Mouse (Mus musculus) liver, postnatal 0 days (tissue): ENCODE measurements at regions not wholly inside any gene's neighbourhood (a gene's known extent, or its start where the extent isn't known, plus 50 kb on each side); places are given as distances from the start of the nearest gene placed in this dataset.

Experiments
- ATAC-seq: fragments of 200-750 bp; cut with Nextera tagmentation; 2 replicates; pipeline ENCODE4 v1.8.0; 2017; ENCODE audit warnings: mild to moderate bottlenecking, moderate library complexity
- DNase-seq: peaks from one replicate; pipeline ENCODE4 v3.0.0-alpha.2; 2016
- H3K27ac ChIP-seq: fragments of 300-500 bp; sonication (generic); 2 replicates; pipeline ENCODE4 v1.5.1; 2014; ENCODE audit warnings: antibody characterized with exemption, moderate library complexity, mild to moderate bottlenecking, low read depth
- H3K27me3 ChIP-seq: fragments of 300-500 bp; sonication (generic); 2 replicates; pipeline ENCODE4 v1.6.1; 2014; ENCODE audit warnings: low read length, control low read depth, mixed read lengths; ENCODE audit not compliant: insufficient read depth
- H3K36me3 ChIP-seq: fragments of 300-500 bp; sonication (generic); replicated peaks from 2 replicates; pipeline ENCODE4 v1.6.1; 2014; ENCODE audit warnings: mild to moderate bottlenecking, control low read depth, low read length, moderate library complexity, mixed read lengths; ENCODE audit not compliant: insufficient read depth
- H3K4me1 ChIP-seq: fragments of 300-500 bp; sonication (generic); 2 replicates; pipeline ENCODE4 v1.6.1; 2014; ENCODE audit warnings: antibody characterized with exemption, mild to moderate bottlenecking, control low read depth; ENCODE audit not compliant: insufficient read depth
- H3K4me2 ChIP-seq: fragments of 300-500 bp; sonication (generic); 2 replicates; pipeline ENCODE4 v1.6.1; 2014; ENCODE audit warnings: low read depth, mild to moderate bottlenecking, low read length, moderate library complexity, mixed read lengths
- H3K4me3 ChIP-seq: fragments of 300-500 bp; sonication (generic); 2 replicates; pipeline ENCODE4 v1.5.1; 2014; ENCODE audit warnings: low read depth, low read length
- H3K9ac ChIP-seq: fragments of 300-500 bp; sonication (generic); replicated peaks from 2 replicates; pipeline ENCODE4 v1.6.1; 2014; ENCODE audit warnings: mild to moderate bottlenecking, moderate library complexity
- H3K9me3 ChIP-seq: fragments of 300-500 bp; sonication (generic); 2 replicates; pipeline ENCODE4 v1.6.1; 2016; ENCODE audit warnings: mild to moderate bottlenecking, control low read depth, low read length, mixed read lengths
- CTCF ChIP-seq: sonication (generic); IDR thresholded peaks from 2 replicates; pipeline ENCODE4 v1.5.1; 2016; ENCODE audit warnings: antibody characterized with exemption, low read depth
- EP300 ChIP-seq: IDR thresholded peaks from 2 replicates; pipeline ENCODE4 v1.6.1; 2016; ENCODE audit warnings: antibody characterized with exemption, low read depth, mild to moderate bottlenecking
- WGBS: fragments of 180-500 bp; shearing (Covaris S2); extraction: QIAGEN DNeasy Blood & Tissue Kit; methylation state at CpG from one replicate; pipeline ENCODE4 v1.1.7; 2014; ENCODE audit not compliant: insufficient replicate concordance; 5-methylcytosine and 5-hydroxymethylcytosine counted together

- whole genome bisulfite sequencing, result 67% methylated on average over 7 of the region's 7 CpGs
- no peak for DNase-seq
- no peaks in the 10 kb centered on the region for H3K4me1 ChIP-seq
- H3K4me2 ChIP-seq, result no peak overlapping the region
- H3K36me3 ChIP-seq, result no peaks in the 10 kb centered on the region
- H3K9ac ChIP-seq, result no peak overlapping the region
- TF ChIP-seq EP300, result no peak
- no peak for TF ChIP-seq CTCF
- ATAC-seq, result no peak
- no peak overlapping the region for H3K27ac ChIP-seq
- H3K9me3 ChIP-seq, result no peaks in the 10 kb centered on the region
- no peak overlapping the region for H3K4me3 ChIP-seq
- no peaks in the 10 kb centered on the region for H3K27me3 ChIP-seq
Measured at GRCm38 (mm10) chr1:184384088-184384823, 348.2 kb downstream of the Hlx start.

GRCm38 (mm10) chr1:184378665-184379064, 344.6 kb upstream of the 1700056E22Rik start:
- DNase-seq (no peak), ATAC-seq (no peak)
- Histone ChIP-seq H3K27ac (no peak overlapping the region), H3K36me3 (no peaks in the 10 kb centered on the region), H3K27me3 (no peaks in the 10 kb centered on the region), H3K4me2 (no peak overlapping the region), H3K4me1 (no peaks in the 10 kb centered on the region), H3K9me3 (no peaks in the 10 kb centered on the region), H3K4me3 (no peak overlapping the region), H3K9ac (no peak overlapping the region)
- TF ChIP-seq CTCF (peak; percentile 17; the same call in 1 of the 2 replicates), EP300 (no peak)
- 50% methylated on average over 1 of the region's 1 CpGs for WGBS

- no peaks in the 10 kb centered on the region for H3K4me1 ChIP-seq
- no peak for TF ChIP-seq EP300
- ATAC-seq (no peak), DNase-seq (no peak)
- H3K36me3 ChIP-seq, result no peaks in the 10 kb centered on the region
- H3K9me3 ChIP-seq, result no peaks in the 10 kb centered on the region
- H3K4me2 ChIP-seq, result no peak overlapping the region
- H3K27me3 ChIP-seq, result no peaks in the 10 kb centered on the region
- H3K27ac ChIP-seq, result no peak overlapping the region
- no peak overlapping the region for H3K4me3 ChIP-seq
- no peak overlapping the region for H3K9ac ChIP-seq
Measured at GRCm38 (mm10) chr1:184365026-184365425, 330.9 kb upstream of the 1700056E22Rik start.

- DNase-seq, result no peak
- Histone ChIP-seq H3K27me3 (no peaks in the 10 kb centered on the region), H3K9me3 (no peaks in the 10 kb centered on the region), H3K4me2 (no peak overlapping the region), H3K4me3 (no peak overlapping the region), H3K4me1 (no peaks in the 10 kb centered on the region), H3K9ac (no peak overlapping the region), H3K36me3 (no peaks in the 10 kb centered on the region), H3K27ac (no peak overlapping the region)
- no peak for ATAC-seq
- 55% methylated on average over 6 of the region's 6 CpGs for WGBS
- TF ChIP-seq EP300, result no peak
Measured at GRCm38 (mm10) chr1:184358226-184358568, 324.1 kb upstream of the 1700056E22Rik start.

GRCm38 (mm10) chr1:184357474-184358225, 323.5 kb upstream of the 1700056E22Rik start:
- Histone ChIP-seq H3K27me3 (no peaks in the 10 kb centered on the region), H3K9ac (no peak overlapping the region), H3K4me3 (no peak overlapping the region), H3K4me1 (no peaks in the 10 kb centered on the region), H3K4me2 (no peak overlapping the region), H3K9me3 (no peaks in the 10 kb centered on the region), H3K27ac (peak overlapping the region; percentile 48; the same call in 1 of the 2 replicates), H3K36me3 (no peaks in the 10 kb centered on the region)
- TF ChIP-seq CTCF (no peak), EP300 (no peak; the same call in 1 of the 2 replicates)
- DNase-seq, result no peak
- 48% methylated on average over 4 of the region's 4 CpGs for WGBS
- ATAC-seq, result no peak

GRCm38 (mm10) chr1:184353832-184354449, 319.8 kb upstream of the 1700056E22Rik start:
- Histone ChIP-seq H3K27me3 (no peaks in the 10 kb centered on the region), H3K9me3 (no peaks in the 10 kb centered on the region), H3K4me1 (no peaks in the 10 kb centered on the region), H3K4me3 (no peak overlapping the region), H3K9ac (no peak overlapping the region), H3K36me3 (no peaks in the 10 kb centered on the region), H3K4me2 (no peak overlapping the region), H3K27ac (no peak overlapping the region)
- no peak for DNase-seq
- 69% methylated on average over 8 of the region's 8 CpGs for WGBS
- ATAC-seq, result no peak
- TF ChIP-seq EP300, result no peak
- no peak for TF ChIP-seq CTCF
